Mouse (Mus musculus) lung, adult 18-20 months (tissue): ENCODE measurements around the gene Ceacam2.
A peak's percentile ranks its signal among the peaks of the same experiment; 100 is the strongest.
"Not testable (repeated sequence)": the region's sequence is repeated elsewhere in the genome, so short reads cannot be mapped to it uniquely, and the experiment has no call there.

Source experiments
- DNase-seq, 2 experiments: peaks; one replicate each; pipeline ENCODE4 v3.0.0; 2022; ENCODE audit warnings: mixed read lengths in 2 of 2

Ceacam2 gene

GRCm38 (mm10) chr7:25483133-25483735 is 56.4 kb downstream of the Ceacam2 start:
- DNase-seq, result peak; percentile 26 to 51

- not testable (repeated sequence) for DNase-seq
Measured at GRCm38 (mm10) chr7:25480791-25481190, 58.9 kb downstream of the Ceacam2 start.

GRCm38 (mm10) chr7:25479440-25479839 is 60.2 kb downstream of the Ceacam2 start:
- peak; percentile 53 to 58 for DNase-seq

DNA sequence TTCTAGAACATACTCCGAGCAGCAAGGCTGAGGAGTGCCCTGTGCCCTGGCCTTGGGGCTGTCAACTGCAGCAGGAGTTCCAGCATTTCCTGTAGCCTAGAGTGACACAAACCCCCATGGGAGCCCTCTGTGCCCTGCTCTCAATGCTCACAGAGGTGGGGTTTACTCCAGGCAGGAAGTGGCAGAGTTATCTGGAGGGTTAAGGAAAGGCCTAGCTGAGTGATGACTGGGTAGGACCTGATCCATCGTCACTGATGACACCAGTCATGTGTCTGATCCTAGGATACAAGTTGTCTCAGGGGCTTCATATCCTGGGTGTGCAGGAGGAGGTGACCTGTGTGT is 61.9 kb downstream of the Ceacam2 start:
- DNase-seq, result not testable (repeated sequence)

- peak; percentile 86 to 89 for DNase-seq
Measured at GRCm38 (mm10) chr7:25477091-25477751, 62.4 kb downstream of the Ceacam2 start, which contains the start of gene Ceacam1. Gene Ceacam1, minus strand, starts transcription at chr7:25477603.

DNA sequence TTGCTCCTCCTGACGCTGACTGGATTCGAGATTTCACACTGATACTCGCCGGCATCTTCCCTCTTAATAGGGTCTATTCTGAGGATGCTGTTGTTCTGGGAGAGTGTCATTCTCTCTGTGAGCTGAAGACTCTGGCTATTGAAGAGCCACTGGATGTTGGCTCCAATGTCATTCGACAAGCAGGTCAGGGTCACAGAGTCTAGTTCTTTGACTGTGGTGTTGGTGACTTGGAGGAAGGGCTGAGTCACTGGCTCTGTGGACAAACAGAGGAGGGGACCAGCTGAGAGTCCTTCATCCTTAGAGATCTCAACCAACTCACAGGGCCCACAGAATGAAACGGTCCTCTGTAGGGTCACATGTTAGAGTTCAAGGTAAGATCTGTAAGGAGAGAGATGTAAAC is 67.8 kb downstream of the Ceacam2 start:
- DNase-seq, result not testable (repeated sequence)
